19 mouse cellular contexts compared by ENCODE assay signal in the genomic region with DNA sequence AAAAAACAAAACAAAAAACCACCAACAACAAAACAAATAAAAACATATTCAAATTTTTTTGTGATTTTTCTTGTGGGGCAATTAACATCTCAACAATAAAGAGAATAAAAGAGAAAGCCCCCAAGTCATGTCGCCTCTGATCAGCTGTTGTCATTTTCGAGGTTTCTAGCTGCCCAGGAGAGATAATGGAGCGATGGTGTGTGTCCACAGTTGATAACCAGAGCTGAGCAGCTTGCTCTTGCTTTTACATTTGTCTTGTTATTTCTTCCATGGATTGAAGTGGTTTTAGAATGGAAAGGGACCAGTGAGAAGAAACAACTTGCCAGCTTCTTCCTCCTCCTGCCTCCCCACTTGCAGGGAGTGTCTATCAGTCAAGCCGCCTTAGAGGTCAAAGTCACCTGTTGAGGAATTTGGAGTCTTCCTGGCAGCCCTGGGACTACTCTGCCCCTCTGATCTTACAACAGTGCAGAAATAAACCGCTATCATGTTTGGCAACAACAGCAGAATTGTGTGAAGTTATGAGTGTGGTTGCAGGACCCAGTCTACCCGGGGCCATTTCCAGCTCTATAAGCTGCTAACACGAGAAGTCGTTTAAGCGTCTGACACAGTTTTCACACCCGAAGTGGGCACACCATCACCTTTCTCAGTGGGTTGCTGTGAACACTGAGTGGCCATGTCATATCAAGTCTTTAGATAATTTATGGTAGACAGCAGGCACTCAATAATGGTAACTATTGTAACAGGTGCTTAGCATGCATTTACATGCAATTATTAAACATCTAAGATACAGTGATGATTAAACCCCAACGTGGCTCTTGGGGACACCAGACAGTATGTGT. TPM values are rescaled to one million over a fixed set of nuclear protein-coding genes. Genes with fewer than 3 reads are reported as not detected.
DNase-seq lines count a peak whose midpoint lies in the region; ATAC-seq and TF ChIP-seq lines count a peak whose summit lies in the region.
"Had no signal": no experiment of that assay in that cellular context is flagged by ENCODE, and none has a peak within 500 bp of the region (broad histone marks: within the 10 kb centered on the region; RNA-seq: fewer than 3 reads in every experiment).

No protein-coding gene starts in this region.

- no peak overlapping the region for H3K9ac ChIP-seq in liver, postnatal 0 days (replicated peaks)
- no peak overlapping the region for H3K9ac ChIP-seq in hindbrain, embryonic 13.5 days
- H3K9ac ChIP-seq: hindbrain, embryonic 15.5 days had no signal

- peak; percentile 77 for ATAC-seq in erythroid progenitor cell, adult 5-6 weeks (replicated peaks; ENCODE audit: low FRiP score, poor library complexity, severe bottlenecking)
- ATAC-seq in liver, postnatal 0 days, result peak; percentile 91
- ATAC-seq in hindbrain, embryonic 13.5 days (ENCODE audit: low FRiP score), result no peak

- no peak overlapping the region for H3K4me3 ChIP-seq in liver, postnatal 0 days (ENCODE audit: low read depth, low read length)
- H3K4me3 ChIP-seq in hindbrain, embryonic 13.5 days, result no peak overlapping the region
- H3K4me3 ChIP-seq: hindbrain, embryonic 15.5 days had no signal

- peak; percentile 97 for TF ChIP-seq EP300 in liver, postnatal 0 days (IDR thresholded peaks at IDR 0.05; ENCODE audit: low read depth)

- H3K9me3 ChIP-seq in liver, postnatal 0 days (ENCODE audit: low read length), result no peaks in the 10 kb centered on the region
- no peaks in the 10 kb centered on the region for H3K9me3 ChIP-seq in hindbrain, embryonic 13.5 days
- H3K9me3 ChIP-seq: hindbrain, embryonic 15.5 days had no signal

- H3K27me3 ChIP-seq in liver, postnatal 0 days (ENCODE audit: insufficient read depth, low read length), result no peaks in the 10 kb centered on the region
- no peaks in the 10 kb centered on the region for H3K27me3 ChIP-seq in hindbrain, embryonic 13.5 days
- H3K27me3 ChIP-seq: CH12.LX; hindbrain, embryonic 15.5 days had no signal

- peaks cover 20% of the 10 kb centered on the region for H3K4me1 ChIP-seq in liver, postnatal 0 days (ENCODE audit: insufficient read depth)
- peaks cover 23% of the 10 kb centered on the region for H3K4me1 ChIP-seq in hindbrain, embryonic 13.5 days (replicated peaks)

- DNase-seq in kidney, postnatal 36 days, result peak; percentile 30 to 39
- DNase-seq in kidney, postnatal 10 days, result no peak
- DNase-seq in c-Kit-positive CD71-positive TER-119-negative erythroid progenitor cells, embryonic 14.5 days (ENCODE audit: low read depth), result peak; percentile 76
- peak; percentile 24 for DNase-seq in liver, postnatal 0 days
- DNase-seq in adrenal gland, postnatal 36 days, result no peak
- DNase-seq: adrenal gland, adult 2 months; lung, postnatal 36 days had no signal

- no peak for TF ChIP-seq CTCF in liver, postnatal 0 days (IDR thresholded peaks at IDR 0.05; ENCODE audit: low read depth)

- peak overlapping the region; percentile 90 for H3K27ac ChIP-seq in liver, postnatal 0 days (ENCODE audit: low read depth)
- H3K27ac ChIP-seq in hindbrain, embryonic 13.5 days, result no peak overlapping the region
- H3K27ac ChIP-seq: hindbrain, embryonic 15.5 days had no signal

- no peaks in the 10 kb centered on the region for H3K36me3 ChIP-seq in liver, postnatal 0 days (replicated peaks; ENCODE audit: insufficient read depth, low read length)
- no peaks in the 10 kb centered on the region for H3K36me3 ChIP-seq in hindbrain, embryonic 13.5 days
- H3K36me3 ChIP-seq: hindbrain, embryonic 15.5 days had no signal

- WGBS in liver, postnatal 0 days (ENCODE audit: insufficient replicate concordance), result 57% methylated on average over 11 of the region's 11 CpGs
- WGBS in hindbrain, embryonic 13.5 days, result 91% methylated on average over 11 of the region's 11 CpGs

- peak overlapping the region; percentile 57 for H3K4me2 ChIP-seq in liver, postnatal 0 days (ENCODE audit: low read depth, low read length)
- no peak overlapping the region for H3K4me2 ChIP-seq in hindbrain, embryonic 13.5 days
- H3K4me2 ChIP-seq: hindbrain, embryonic 15.5 days had no signal

RNA-seq across cellular contexts. Expression of gene 1700024P04Rik, which starts 35.7 kb away (rescaled TPM):
- not detected in 2 replicates for total RNA-seq in erythroid progenitor cell, adult 5-6 weeks (2015; ENCODE audit: low replicate concordance)
- not detected in 2 replicates for total RNA-seq in erythroid progenitor cell, adult 5-6 weeks (2017; ENCODE audit: low replicate concordance)
- polyA plus RNA-seq in liver, postnatal 0 days (2015; fragmentation: Nextera tagmentation; extraction: Ambion mirVana), result not detected in 2 replicates
- not detected for total RNA-seq in adrenal gland, postnatal 36 days (2021)
- not detected in 2 replicates for polyA plus RNA-seq in hindbrain, embryonic 13.5 days (2015; fragmentation: Nextera tagmentation; extraction: Ambion mirVana)
- total RNA-seq: adrenal gland, adult 2 months; CH12.LX; left cerebral cortex, adult 18-20 months; neutrophil, adult 5-6 weeks had no signal
- polyA plus RNA-seq: adrenal gland, adult 2 months; frontal cortex, adult 2 months; heart, embryonic 14.5 days; hindbrain, embryonic 15.5 days; large intestine, adult 2 months; limb, embryonic 14.5 days; stomach, embryonic 16.5 days; urinary bladder, adult 2 months had no signal

Comparison
In these comparisons a context has a peak if more than half of its experiments do, and no peak if none do; other contexts are left out.
1. DNase-seq: peak in kidney, postnatal 36 days (2 of 2), c-Kit-positive CD71-positive TER-119-negative erythroid progenitor cells, embryonic 14.5 days (single experiment) and liver, postnatal 0 days (single experiment); none in kidney, postnatal 10 days (single experiment) and adrenal gland, postnatal 36 days (0 of 2).